Mouse (Mus musculus) forebrain, embryonic 15.5 days (tissue): ENCODE measurements at regions not wholly inside any gene's neighbourhood (a gene's known extent, or its start where the extent isn't known, plus 50 kb on each side); places are given as distances from the start of the nearest gene placed in this dataset.

ENCODE experiments used
- ATAC-seq: fragments of 200-750 bp; cut with Nextera tagmentation; replicated peaks from 2 replicates; pipeline ENCODE4 v1.8.0; 2017; ENCODE audit warnings: mild to moderate bottlenecking, moderate TSS enrichment, moderate library complexity
- H3K27ac ChIP-seq: fragments of 300-500 bp; sonication (generic); replicated peaks from 2 replicates; pipeline ENCODE4 v1.5.1; 2015; ENCODE audit warnings: mild to moderate bottlenecking, inconsistent platforms
- H3K27me3 ChIP-seq: fragments of 300-500 bp; sonication (generic); 2 replicates; pipeline ENCODE4 v1.6.1; 2015; ENCODE audit warnings: inconsistent platforms
- H3K36me3 ChIP-seq: fragments of 300-500 bp; sonication (generic); 2 replicates; pipeline ENCODE4 v1.6.1; 2015; ENCODE audit warnings: mild to moderate bottlenecking, inconsistent platforms
- H3K4me1 ChIP-seq: fragments of 300-500 bp; sonication (generic); 2 replicates; pipeline ENCODE4 v1.6.1; 2015; ENCODE audit warnings: inconsistent platforms
- H3K4me2 ChIP-seq: fragments of 300-500 bp; sonication (generic); replicated peaks from 2 replicates; pipeline ENCODE4 v1.6.1; 2015; ENCODE audit warnings: mild to moderate bottlenecking, inconsistent platforms
- H3K4me3 ChIP-seq: fragments of 300-500 bp; sonication (generic); 2 replicates; pipeline ENCODE4 v1.5.1; 2015; ENCODE audit warnings: mild to moderate bottlenecking, inconsistent platforms
- H3K9ac ChIP-seq: fragments of 300-500 bp; sonication (generic); replicated peaks from 2 replicates; pipeline ENCODE4 v1.6.1; 2015; ENCODE audit warnings: mild to moderate bottlenecking, inconsistent platforms
- H3K9me3 ChIP-seq: fragments of 300-500 bp; sonication (generic); 2 replicates; pipeline ENCODE4 v1.6.1; 2016; ENCODE audit warnings: inconsistent platforms
- WGBS: fragments of 180-500 bp; shearing (Covaris S2); methylation state at CpG from one replicate; pipeline ENCODE4 v1.1.7; 2015; ENCODE audit warnings: mixed read lengths; 5-methylcytosine and 5-hydroxymethylcytosine counted together

GRCm38 (mm10) chr16:93218402-93218801 lies 385.5 kb downstream of the Setd4 start:
- no peak for ATAC-seq
- Histone ChIP-seq H3K4me3 (no peak overlapping the region), H3K4me1 (no peaks in the 10 kb centered on the region), H3K4me2 (no peak overlapping the region), H3K9ac (no peak overlapping the region), H3K27me3 (no peaks in the 10 kb centered on the region), H3K36me3 (no peaks in the 10 kb centered on the region), H3K27ac (no peak overlapping the region), H3K9me3 (no peaks in the 10 kb centered on the region)
- WGBS = 67% methylated on average over 10 of the region's 10 CpGs

GRCm38 (mm10) chr16:93217600-93218226 lies 386.1 kb downstream of the Setd4 start:
- no peak overlapping the region for H3K4me2 ChIP-seq
- WGBS = 36% methylated on average over 12 of the region's 12 CpGs
- no peak overlapping the region for H3K9ac ChIP-seq
- no peak overlapping the region for H3K27ac ChIP-seq
- ATAC-seq = no peak
- no peaks in the 10 kb centered on the region for H3K27me3 ChIP-seq
- H3K4me1 ChIP-seq = no peaks in the 10 kb centered on the region
- no peaks in the 10 kb centered on the region for H3K36me3 ChIP-seq
- no peaks in the 10 kb centered on the region for H3K9me3 ChIP-seq
- no peak overlapping the region for H3K4me3 ChIP-seq

- Histone ChIP-seq H3K27me3 (no peaks in the 10 kb centered on the region), H3K4me1 (no peaks in the 10 kb centered on the region), H3K36me3 (no peaks in the 10 kb centered on the region), H3K4me2 (no peak overlapping the region), H3K4me3 (no peak overlapping the region), H3K27ac (no peak overlapping the region), H3K9me3 (no peaks in the 10 kb centered on the region), H3K9ac (no peak overlapping the region)
- no peak for ATAC-seq
- 90% methylated on average over 4 of the region's 4 CpGs for WGBS
Observed at GRCm38 (mm10) chr16:93215630-93216029, 388.2 kb downstream of the Setd4 start.

GRCm38 (mm10) chr16:93213618-93214017 lies 387.7 kb upstream of the Runx1 start:
- no peak overlapping the region for H3K4me3 ChIP-seq
- H3K27ac ChIP-seq = no peak overlapping the region
- H3K4me1 ChIP-seq = no peaks in the 10 kb centered on the region
- no peak overlapping the region for H3K4me2 ChIP-seq
- no peaks in the 10 kb centered on the region for H3K27me3 ChIP-seq
- H3K9me3 ChIP-seq = no peaks in the 10 kb centered on the region
- 100% methylated on average over 6 of the region's 6 CpGs for WGBS
- ATAC-seq = no peak
- H3K9ac ChIP-seq = no peak overlapping the region
- no peaks in the 10 kb centered on the region for H3K36me3 ChIP-seq

DNA sequence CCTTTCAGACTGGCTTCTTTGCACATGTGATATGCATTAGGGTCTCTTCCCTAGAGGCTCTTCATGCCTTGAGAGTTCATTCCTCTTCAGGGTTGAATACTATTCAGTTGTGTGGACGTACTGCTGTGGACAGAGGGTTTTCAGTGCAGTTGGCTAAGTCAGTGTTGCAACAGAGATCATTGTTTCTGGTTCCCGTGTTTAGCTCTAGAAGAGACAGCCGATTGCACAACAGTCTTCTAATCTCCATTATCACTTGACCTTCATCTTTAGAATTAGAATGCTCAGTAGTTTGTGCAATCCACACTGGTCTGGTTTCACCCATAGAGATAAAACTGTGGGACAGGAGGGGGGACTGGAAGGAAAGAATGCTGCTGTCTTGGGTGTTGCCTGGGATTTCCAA lies 381.7 kb upstream of the Runx1 start:
- no peak for ATAC-seq
- WGBS = 87% methylated on average over 3 of the region's 3 CpGs
- H3K27me3 ChIP-seq = no peaks in the 10 kb centered on the region
- H3K4me3 ChIP-seq = no peak overlapping the region
- no peaks in the 10 kb centered on the region for H3K9me3 ChIP-seq
- no peak overlapping the region for H3K9ac ChIP-seq
- no peaks in the 10 kb centered on the region for H3K4me1 ChIP-seq
- no peaks in the 10 kb centered on the region for H3K36me3 ChIP-seq
- H3K4me2 ChIP-seq = no peak overlapping the region
- no peak overlapping the region for H3K27ac ChIP-seq

DNA sequence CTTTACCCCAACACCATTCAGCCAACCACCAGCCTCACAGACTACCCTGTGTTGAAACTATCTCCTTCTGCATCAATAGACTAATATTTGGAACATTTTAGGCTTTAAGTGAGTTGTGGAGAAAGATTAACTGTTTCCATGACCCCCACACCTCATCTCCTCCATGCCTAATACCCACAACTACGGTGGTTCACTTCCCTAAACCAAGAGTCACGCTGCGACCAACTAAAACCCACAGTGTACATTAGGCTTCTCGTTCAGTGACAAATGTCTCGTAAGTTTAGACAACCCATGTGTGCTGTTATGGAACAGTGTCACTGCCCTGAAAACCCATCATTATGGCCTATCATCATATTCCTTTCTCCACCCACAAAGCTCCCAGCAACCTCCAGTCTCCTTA lies 381.3 kb upstream of the Runx1 start:
- Histone ChIP-seq H3K4me2 (no peak overlapping the region), H3K27me3 (no peaks in the 10 kb centered on the region), H3K36me3 (no peaks in the 10 kb centered on the region), H3K4me3 (no peak overlapping the region), H3K9ac (no peak overlapping the region), H3K27ac (no peak overlapping the region), H3K4me1 (no peaks in the 10 kb centered on the region), H3K9me3 (no peaks in the 10 kb centered on the region)
- ATAC-seq = no peak
- 97% methylated on average over 5 of the region's 5 CpGs for WGBS

DNA sequence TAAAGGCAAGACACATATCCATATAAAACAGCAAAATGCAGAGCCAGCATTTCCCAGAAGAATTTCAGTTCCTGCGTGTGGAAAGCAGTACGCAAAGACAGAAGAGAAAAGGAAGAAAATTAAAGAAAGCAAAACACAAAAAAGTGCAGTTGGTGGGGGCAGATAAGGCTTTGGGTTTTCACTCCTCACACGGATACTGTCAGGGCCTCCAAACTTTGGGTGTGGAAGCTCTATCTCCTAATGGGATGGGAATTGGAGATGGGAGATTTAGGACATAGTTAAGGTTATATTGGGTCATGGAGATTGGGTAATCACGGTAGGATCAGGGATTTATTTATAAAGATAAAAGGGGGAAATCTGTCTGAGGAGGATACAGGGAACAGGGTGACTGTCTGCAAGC lies 380.4 kb upstream of the Runx1 start:
- Histone ChIP-seq H3K36me3 (no peaks in the 10 kb centered on the region), H3K9ac (no peak overlapping the region), H3K4me2 (no peak overlapping the region), H3K4me1 (no peaks in the 10 kb centered on the region), H3K27me3 (no peaks in the 10 kb centered on the region), H3K27ac (no peak overlapping the region), H3K4me3 (no peak overlapping the region), H3K9me3 (no peaks in the 10 kb centered on the region)
- 88% methylated on average over 4 of the region's 4 CpGs for WGBS
- ATAC-seq = no peak

- Histone ChIP-seq H3K9ac (no peak overlapping the region), H3K9me3 (no peaks in the 10 kb centered on the region), H3K36me3 (no peaks in the 10 kb centered on the region), H3K4me2 (no peak overlapping the region), H3K4me3 (no peak overlapping the region), H3K27ac (no peak overlapping the region), H3K27me3 (no peaks in the 10 kb centered on the region), H3K4me1 (no peaks in the 10 kb centered on the region)
- WGBS = 83% methylated on average over 4 of the region's 4 CpGs
- no peak for ATAC-seq
Observed at GRCm38 (mm10) chr16:93204601-93205000, 378.7 kb upstream of the Runx1 start.

GRCm38 (mm10) chr16:93202591-93202990 lies 376.6 kb upstream of the Runx1 start:
- H3K4me2 ChIP-seq = no peak overlapping the region
- H3K9me3 ChIP-seq = no peaks in the 10 kb centered on the region
- H3K4me1 ChIP-seq = no peaks in the 10 kb centered on the region
- H3K27me3 ChIP-seq = no peaks in the 10 kb centered on the region
- no peak overlapping the region for H3K27ac ChIP-seq
- ATAC-seq = no peak
- no peak overlapping the region for H3K9ac ChIP-seq
- no peak overlapping the region for H3K4me3 ChIP-seq
- no peaks in the 10 kb centered on the region for H3K36me3 ChIP-seq

DNA sequence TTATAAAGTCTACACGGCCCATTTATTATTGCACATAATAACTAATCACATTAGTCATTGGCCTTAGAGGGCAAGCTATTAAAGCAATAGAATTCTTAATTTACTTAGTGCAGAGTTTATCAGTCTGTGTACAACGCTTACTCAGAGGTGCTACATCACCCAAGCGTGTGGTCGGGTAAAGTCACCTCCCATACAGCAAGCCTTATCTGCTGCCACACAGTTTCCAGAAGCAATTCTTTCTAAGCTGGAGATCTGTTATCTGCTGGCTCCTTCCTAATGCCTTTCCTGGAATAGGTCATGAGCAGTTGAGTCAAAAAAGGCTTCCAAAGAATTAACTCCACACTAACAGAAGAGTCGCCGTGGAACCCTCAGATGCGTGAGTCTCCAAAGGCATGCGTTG lies 371.4 kb upstream of the Runx1 start:
- no peak overlapping the region for H3K9ac ChIP-seq
- H3K27ac ChIP-seq = no peak overlapping the region
- H3K4me1 ChIP-seq = no peaks in the 10 kb centered on the region
- no peak for ATAC-seq
- H3K27me3 ChIP-seq = no peaks in the 10 kb centered on the region
- no peaks in the 10 kb centered on the region for H3K36me3 ChIP-seq
- no peak overlapping the region for H3K4me3 ChIP-seq
- H3K4me2 ChIP-seq = no peak overlapping the region
- WGBS = 87% methylated on average over 8 of the region's 8 CpGs
- H3K9me3 ChIP-seq = no peaks in the 10 kb centered on the region

GRCm38 (mm10) chr16:93193921-93194481 lies 368.1 kb upstream of the Runx1 start:
- no peaks in the 10 kb centered on the region for H3K9me3 ChIP-seq
- H3K4me1 ChIP-seq = no peaks in the 10 kb centered on the region
- H3K4me2 ChIP-seq = no peak overlapping the region
- no peaks in the 10 kb centered on the region for H3K27me3 ChIP-seq
- no peak overlapping the region for H3K4me3 ChIP-seq
- H3K27ac ChIP-seq = no peak overlapping the region
- no peak overlapping the region for H3K9ac ChIP-seq
- H3K36me3 ChIP-seq = no peaks in the 10 kb centered on the region
- WGBS = 60% methylated on average over 7 of the region's 7 CpGs
- ATAC-seq = no peak

DNA sequence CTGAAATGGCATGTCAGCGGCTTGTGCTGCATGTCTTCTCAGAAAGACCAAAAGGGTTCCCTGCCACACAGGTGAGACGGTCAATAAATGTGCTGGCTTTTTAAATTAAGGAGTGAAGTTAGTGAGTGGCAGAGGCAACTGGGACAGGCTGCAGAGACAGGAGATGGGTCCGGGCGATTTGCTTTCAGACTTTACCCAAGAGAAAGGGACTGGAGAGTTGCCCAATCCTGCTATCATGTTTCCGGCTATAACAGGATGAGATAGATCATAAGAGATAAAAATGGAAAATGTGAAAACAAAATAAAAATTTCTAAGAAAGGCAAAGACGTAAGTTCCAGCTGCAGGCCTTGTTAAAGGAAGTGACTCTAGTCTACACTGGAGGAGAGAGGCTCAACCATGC lies 367.3 kb upstream of the Runx1 start:
- H3K4me1 ChIP-seq = no peaks in the 10 kb centered on the region
- no peaks in the 10 kb centered on the region for H3K9me3 ChIP-seq
- no peaks in the 10 kb centered on the region for H3K36me3 ChIP-seq
- H3K4me3 ChIP-seq = no peak overlapping the region
- 93% methylated on average over 6 of the region's 6 CpGs for WGBS
- ATAC-seq = no peak
- H3K9ac ChIP-seq = no peak overlapping the region
- H3K27ac ChIP-seq = no peak overlapping the region
- no peaks in the 10 kb centered on the region for H3K27me3 ChIP-seq
- H3K4me2 ChIP-seq = no peak overlapping the region

GRCm38 (mm10) chr16:93192651-93193173 lies 366.8 kb upstream of the Runx1 start:
- Histone ChIP-seq H3K4me1 (no peaks in the 10 kb centered on the region), H3K9ac (no peak overlapping the region), H3K36me3 (no peaks in the 10 kb centered on the region), H3K4me3 (no peak overlapping the region), H3K9me3 (no peaks in the 10 kb centered on the region), H3K27ac (no peak overlapping the region), H3K4me2 (no peak overlapping the region), H3K27me3 (no peaks in the 10 kb centered on the region)
- no peak for ATAC-seq
- 85% methylated on average over 9 of the region's 9 CpGs for WGBS
